Mouse (Mus musculus): ENCODE data around the gene Ptpn12.
"Not testable (repeated sequence)": the region's sequence is repeated elsewhere in the genome, so short reads cannot be mapped to it uniquely, and the experiment has no call there.

Ptpn12 gene

GRCm38 (mm10) chr5:20951666-20952281, 103.9 kb downstream of the Ptpn12 start:
- DNase-seq (ENCODE audit: low spot score in 2 of 2) = peak; percentile 88 to 94

DNA sequence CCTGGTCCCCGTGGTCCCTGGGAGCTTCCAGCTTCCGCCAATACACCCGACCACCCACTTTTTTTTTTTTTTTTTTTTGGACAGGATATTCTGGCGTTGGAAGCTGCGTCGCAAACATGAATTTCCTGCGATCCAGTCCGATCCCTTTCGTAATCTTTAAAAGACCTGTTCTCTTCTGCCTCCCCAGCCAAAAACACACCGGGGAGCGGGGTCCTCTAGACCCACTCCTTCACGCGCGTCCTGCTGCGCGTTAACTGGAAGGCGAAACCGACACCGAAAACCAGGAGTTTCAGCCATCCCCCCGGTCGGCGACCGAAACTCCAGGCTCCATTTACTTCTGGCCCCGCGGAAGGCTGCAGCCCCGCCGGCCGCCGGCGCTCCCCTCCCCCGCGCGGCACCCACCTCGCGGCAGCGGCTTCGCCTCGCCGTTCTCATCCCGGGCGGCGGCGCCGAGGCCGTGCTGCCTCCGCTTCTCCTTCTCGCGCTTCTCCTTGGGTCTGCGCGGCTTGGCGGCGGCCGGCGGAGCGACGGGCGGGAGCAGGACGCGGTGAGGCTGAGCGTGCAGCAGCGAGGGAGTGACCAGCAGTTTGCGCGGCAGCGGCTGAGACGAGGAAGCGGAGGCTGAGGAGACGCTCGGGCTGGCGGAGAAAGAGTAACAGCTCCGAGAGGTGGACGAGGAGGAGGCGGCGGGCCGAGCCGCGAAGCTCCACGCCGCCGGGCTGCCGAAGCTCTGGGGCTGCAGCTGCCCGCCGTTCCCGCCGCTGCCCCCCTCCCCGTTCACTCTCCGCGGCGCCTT, 104.7 kb downstream of the Ptpn12 start:
- peak in 1 of 2 experiments; percentile 33 for DNase-seq (ENCODE audit: low spot score in 2 of 2)

DNA sequence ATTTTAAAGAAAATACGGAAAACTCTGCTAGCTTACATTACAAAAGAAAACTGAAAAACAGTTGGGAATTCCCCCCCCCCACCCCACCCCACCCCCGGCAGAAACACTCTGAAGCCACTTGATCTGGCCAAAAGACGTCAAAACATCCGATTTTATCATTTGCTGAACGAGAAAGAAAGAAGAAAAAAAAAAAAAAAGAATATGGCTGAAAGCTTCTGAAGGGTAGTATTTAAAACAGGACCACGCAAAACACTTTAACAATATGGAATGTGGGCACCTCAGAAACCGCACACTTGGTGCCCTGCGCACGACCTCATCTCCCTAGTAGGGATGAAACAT, 105.2 kb downstream of the Ptpn12 start:
- no peak for DNase-seq (ENCODE audit: low spot score in 2 of 2)

DNA sequence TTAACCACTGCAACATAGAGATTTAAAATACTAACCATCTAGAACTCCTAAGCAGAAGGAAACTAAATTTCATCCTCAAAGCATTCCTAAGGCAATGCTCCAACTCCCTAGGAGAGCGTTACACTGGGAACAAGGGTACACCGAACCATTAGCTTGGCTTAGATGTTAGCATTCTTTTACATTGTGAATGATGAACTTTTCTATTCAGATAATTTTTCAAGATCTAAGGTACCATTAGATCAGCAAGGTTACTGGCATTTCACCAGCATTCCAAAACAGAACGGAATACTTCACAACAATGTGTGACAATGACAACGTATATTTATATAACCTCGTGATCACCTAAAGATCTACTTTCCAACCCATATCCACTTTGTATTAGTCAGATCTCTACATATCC, 105.6 kb downstream of the Ptpn12 start:
- DNase-seq (ENCODE audit: low spot score in 2 of 2) = no peak

DNA sequence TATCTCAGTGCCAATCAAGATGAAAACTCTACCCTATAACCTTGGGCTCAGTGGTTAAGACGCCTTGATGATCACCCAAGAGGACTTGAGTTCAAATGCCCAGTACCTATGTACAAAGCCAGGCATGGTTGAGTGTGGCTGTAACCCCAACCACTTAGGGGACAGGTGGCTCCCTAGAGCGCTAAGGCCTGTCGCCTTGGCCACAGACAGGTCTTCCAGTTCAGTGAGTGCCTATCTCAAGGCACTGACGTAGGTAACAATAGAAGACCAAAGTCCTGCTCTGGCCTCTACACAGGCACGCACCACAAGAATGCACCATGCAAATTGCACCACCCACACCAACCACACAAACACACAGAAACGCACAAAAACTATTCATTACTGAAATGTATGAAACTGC, 108.8 kb downstream of the Ptpn12 start:
- no peak for DNase-seq (ENCODE audit: low spot score in 2 of 2)

- no peak for DNase-seq (ENCODE audit: low spot score in 2 of 2)
These were observed 110.6 kb downstream of the Ptpn12 start for GRCm38 (mm10) chr5:20944961-20945748.

GRCm38 (mm10) chr5:20943791-20944190, 111.9 kb downstream of the Ptpn12 start:
- DNase-seq (ENCODE audit: low spot score in 2 of 2) = not testable (repeated sequence)

DNA sequence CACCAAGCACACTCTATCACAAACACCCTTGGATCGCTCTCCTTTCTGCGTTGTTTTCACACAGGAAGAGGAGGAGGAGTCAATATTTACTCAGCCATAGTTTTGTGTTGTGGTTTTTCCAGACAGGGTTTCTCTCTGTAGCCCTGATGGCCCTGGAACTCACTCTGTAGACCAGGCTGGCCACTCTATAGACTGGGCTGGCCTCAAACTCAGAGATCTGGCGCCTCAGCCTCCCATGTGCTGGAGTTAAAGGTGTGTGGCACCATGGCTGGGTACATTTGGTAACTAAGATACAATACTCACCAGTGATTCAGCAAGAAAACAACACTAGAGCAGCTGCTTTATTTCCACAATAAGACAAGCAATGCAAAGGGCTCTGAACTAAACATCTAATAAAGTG, 113.2 kb downstream of the Ptpn12 start:
- DNase-seq (ENCODE audit: low spot score in 2 of 2) = no peak

GRCm38 (mm10) chr5:20941205-20941604, 114.5 kb downstream of the Ptpn12 start:
- DNase-seq (ENCODE audit: low spot score in 2 of 2) = no peak

GRCm38 (mm10) chr5:20940696-20941095, 115.0 kb downstream of the Ptpn12 start:
- no peak for DNase-seq (ENCODE audit: low spot score in 2 of 2)

GRCm38 (mm10) chr5:20940040-20940571, 115.6 kb downstream of the Ptpn12 start:
- no peak for DNase-seq (ENCODE audit: low spot score in 2 of 2)

DNA sequence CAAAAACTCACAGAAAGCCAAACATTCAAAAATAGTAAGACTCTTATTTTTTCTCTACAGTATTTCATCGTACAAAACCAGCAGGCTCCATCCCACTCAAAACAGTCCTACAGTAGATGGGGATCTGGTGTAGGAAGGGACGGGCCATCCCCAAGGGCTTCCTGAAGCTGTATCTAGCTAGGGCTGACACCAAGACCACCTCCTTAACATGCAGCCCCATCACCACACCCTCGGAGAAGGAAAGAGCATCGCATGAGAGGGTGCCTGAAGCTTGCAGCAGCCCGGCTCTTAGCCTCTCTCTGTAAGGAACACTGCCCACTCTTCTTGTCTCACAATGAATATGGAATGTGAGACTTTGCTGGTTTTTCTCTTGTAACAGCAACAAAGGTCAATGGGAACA, 117.2 kb downstream of the Ptpn12 start:
- DNase-seq (ENCODE audit: low spot score in 2 of 2) = no peak

Measured in frontal cortex, postnatal 25 days (tissue).